Mouse (Mus musculus) liver, embryonic 14.5 days (tissue): ENCODE measurements around the gene Prpf38a. TPM values are rescaled to one million over a fixed set of nuclear protein-coding genes. Genes with fewer than 3 reads are reported as not detected.

Experiments
- ATAC-seq: fragments of 200-750 bp; cut with Nextera tagmentation; 2 replicates; pipeline ENCODE4 v1.8.0; 2017; ENCODE audit warnings: moderate number of reproducible peaks, mild to moderate bottlenecking, moderate library complexity; ENCODE audit not compliant: insufficient read depth
- DNase-seq, 3 experiments: peaks; one replicate each; pipeline ENCODE4 v3.0.0-alpha.2; 2012 to 2013; ENCODE audit warnings: low read depth in 3 of 3, low spot score in 3 of 3
- H3K27ac ChIP-seq: fragments of 300-500 bp; sonication (generic); 2 replicates; pipeline ENCODE4 v1.5.1; 2014; ENCODE audit warnings: moderate library complexity, mild to moderate bottlenecking, control low read depth, inconsistent platforms
- H3K27me3 ChIP-seq: fragments of 300-500 bp; sonication (generic); 2 replicates; pipeline ENCODE4 v1.6.1; 2014; ENCODE audit warnings: mild to moderate bottlenecking, low read length, moderate library complexity; ENCODE audit not compliant: control insufficient read depth, insufficient read depth
- H3K36me3 ChIP-seq: fragments of 300-500 bp; sonication (generic); replicated peaks from 2 replicates; pipeline ENCODE4 v1.6.1; 2014; ENCODE audit warnings: low read depth; ENCODE audit not compliant: control insufficient read depth, insufficient read depth
- H3K4me1 ChIP-seq, 2 experiments: fragments of 200-500 bp in 1 of 2; fragments of 300-500 bp in 1 of 2; sonication (generic) in 1 of 2; replicated peaks; 2 replicates each; pipeline ENCODE4 v1.6.1; 2012 to 2014; ENCODE audit warnings: antibody characterized with exemption in 1 of 2, inconsistent platforms in 1 of 2, low read length in 1 of 2; ENCODE audit not compliant: control insufficient read depth in 2 of 2, insufficient read depth in 2 of 2
- H3K4me2 ChIP-seq: fragments of 300-500 bp; sonication (generic); 2 replicates; pipeline ENCODE4 v1.6.1; 2014; ENCODE audit warnings: low read depth, mild to moderate bottlenecking, control low read depth, moderate library complexity
- H3K4me3 ChIP-seq, 2 experiments: fragments of 200-500 bp in 1 of 2; fragments of 300-500 bp in 1 of 2; sonication (generic) in 1 of 2; 2 replicates each; pipeline ENCODE4 v1.5.1; 2012 to 2014; ENCODE audit warnings: low read depth in 2 of 2, low read length in 2 of 2, mild to moderate bottlenecking in 2 of 2, control low read depth in 1 of 2, inconsistent platforms in 1 of 2, moderate library complexity in 1 of 2; ENCODE audit not compliant: insufficient read depth in 1 of 2
- H3K9ac ChIP-seq: fragments of 300-500 bp; sonication (generic); replicated peaks from 2 replicates; pipeline ENCODE4 v1.6.1; 2014; ENCODE audit warnings: mild to moderate bottlenecking, control low read depth, moderate library complexity
- H3K9me3 ChIP-seq: fragments of 300-500 bp; sonication (generic); 2 replicates; pipeline ENCODE4 v1.6.1; 2016; ENCODE audit warnings: low read length, mixed read lengths; ENCODE audit not compliant: control insufficient read depth
- CTCF ChIP-seq: IDR thresholded peaks from 2 replicates; pipeline ENCODE4 v1.5.1; 2016; ENCODE audit warnings: antibody characterized with exemption, low read depth, control low read depth
- EP300 ChIP-seq: IDR thresholded peaks from 2 replicates; pipeline ENCODE4 v1.6.1; 2016; ENCODE audit warnings: antibody characterized with exemption, low read depth
- WGBS: fragments of 180-500 bp; shearing (Covaris S2); extraction: QIAGEN DNeasy Blood & Tissue Kit; methylation state at CpG from one replicate; pipeline ENCODE4 v1.1.7; 2014; ENCODE audit not compliant: insufficient replicate concordance; 5-methylcytosine and 5-hydroxymethylcytosine counted together
- polyA plus RNA-seq, 2 experiments: library from polyadenylated mRNA; depleted of rRNA in 1 of 2; stranded (reverse) in 1 of 2; unstranded in 1 of 2; fragments of >200 nt; fragmentation: Nextera tagmentation in 1 of 2; extraction: Ambion mirVana in 1 of 2; gene quantifications; 2 replicates each; pipeline versions ENCODE4 v1.2.1 to v1.2.3; 2012 to 2014

The Prpf38a gene
- polyA plus RNA-seq (2012; rRNA removed) (11.0 and 22.7 TPM in 2 replicates), polyA plus RNA-seq (2014; fragmentation: Nextera tagmentation; extraction: Ambion mirVana) (41.8 and 45.1 TPM in 2 replicates)

- H3K36me3 ChIP-seq = peaks cover 23% of the 10 kb centered on the region
- DNase-seq = peak; percentile 96 to 98 (median 97)
- TF ChIP-seq EP300 (no peak; the same call in 1 of the 2 replicates), CTCF (no peak)
- peak within 1 kb of the TSS; percentile 82 to 97 for H3K4me3 ChIP-seq
- ATAC-seq = peak; percentile 97
- H3K27ac ChIP-seq = peak within 1 kb of the TSS; percentile 76
- no peaks in the 10 kb centered on the region for H3K27me3 ChIP-seq
- peaks cover 16 to 18% of the 10 kb centered on the region in 2 experiments for H3K4me1 ChIP-seq
- peak within 1 kb of the TSS; percentile 86 for H3K9ac ChIP-seq
- peak within 1 kb of the TSS; percentile 81 for H3K4me2 ChIP-seq
- H3K9me3 ChIP-seq = no peaks in the 10 kb centered on the region
- under 1% methylated on average over 64 of the region's 64 CpGs for WGBS
Observed at GRCm38 (mm10) chr4:108578840-108579742, at the start of gene Prpf38a, which contains the start of gene Orc1. Gene Prpf38a, minus strand, starts transcription at chr4:108579336. Gene Orc1, plus strand, starts transcription at chr4:108579423.

DNA sequence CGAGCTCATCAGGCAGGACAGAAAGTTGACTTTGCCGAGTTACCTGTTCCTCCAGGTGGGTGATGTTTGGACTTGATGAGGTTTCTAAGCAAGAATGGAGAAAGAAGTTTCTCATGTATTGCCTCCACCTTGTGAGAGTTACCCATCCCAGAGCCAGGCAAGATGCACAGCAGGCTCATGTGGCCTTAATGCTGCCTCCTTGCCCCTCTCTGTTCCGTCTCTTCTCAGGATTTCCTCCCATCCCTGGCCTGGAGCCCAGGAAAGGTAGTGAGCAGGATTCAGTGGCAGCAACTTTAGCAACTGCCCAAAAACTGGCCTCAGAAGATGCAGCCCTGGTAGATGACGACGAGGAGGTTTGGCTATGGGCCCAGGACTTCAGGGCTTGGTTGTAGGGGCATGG, 47.9 kb upstream of the Prpf38a start:
- 74% methylated on average over 5 of the region's 5 CpGs for WGBS
- DNase-seq = no peak
- no peak overlapping the region for H3K4me3 ChIP-seq
- TF ChIP-seq CTCF = no peak
- TF ChIP-seq EP300 = no peak
- no peaks in the 10 kb centered on the region for H3K27me3 ChIP-seq
- H3K36me3 ChIP-seq = peaks cover 18% of the 10 kb centered on the region
- no peaks in the 10 kb centered on the region for H3K4me1 ChIP-seq
- no peak overlapping the region for H3K9ac ChIP-seq
- no peak overlapping the region for H3K4me2 ChIP-seq
- no peak for ATAC-seq
- H3K9me3 ChIP-seq = no peaks in the 10 kb centered on the region
- no peak overlapping the region for H3K27ac ChIP-seq

DNA sequence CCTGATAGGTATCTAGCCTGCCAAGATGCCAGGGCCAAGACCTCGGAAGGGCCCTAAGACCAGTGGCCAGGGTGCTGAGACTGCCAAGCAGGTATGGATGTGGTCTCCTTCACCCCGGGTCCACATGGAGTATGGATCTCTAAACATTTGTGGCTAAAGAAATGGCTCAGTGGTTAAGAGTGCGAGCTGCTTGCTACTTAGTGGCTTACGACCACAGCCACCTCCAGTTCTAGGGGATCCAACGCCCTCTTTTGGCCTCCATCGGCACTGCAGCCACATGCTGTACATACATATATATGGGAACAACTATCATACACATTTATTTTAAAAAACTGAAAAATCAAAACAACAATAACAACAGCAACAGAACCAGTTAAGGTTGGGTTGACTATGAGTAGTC, 42.4 kb upstream of the Prpf38a start:
- ATAC-seq (no peak), DNase-seq (no peak)
- Histone ChIP-seq H3K9me3 (no peaks in the 10 kb centered on the region), H3K4me3 (no peak overlapping the region), H3K27ac (no peak overlapping the region), H3K4me2 (no peak overlapping the region), H3K9ac (no peak overlapping the region), H3K4me1 (peaks cover 5 to 9% of the 10 kb centered on the region in 2 experiments; a peak in 3 of 4 replicates), H3K27me3 (no peaks in the 10 kb centered on the region), H3K36me3 (peaks cover 8% of the 10 kb centered on the region)
- TF ChIP-seq CTCF (peak; percentile 55), EP300 (no peak)
- 83% methylated on average over 6 of the region's 6 CpGs for WGBS

DNA sequence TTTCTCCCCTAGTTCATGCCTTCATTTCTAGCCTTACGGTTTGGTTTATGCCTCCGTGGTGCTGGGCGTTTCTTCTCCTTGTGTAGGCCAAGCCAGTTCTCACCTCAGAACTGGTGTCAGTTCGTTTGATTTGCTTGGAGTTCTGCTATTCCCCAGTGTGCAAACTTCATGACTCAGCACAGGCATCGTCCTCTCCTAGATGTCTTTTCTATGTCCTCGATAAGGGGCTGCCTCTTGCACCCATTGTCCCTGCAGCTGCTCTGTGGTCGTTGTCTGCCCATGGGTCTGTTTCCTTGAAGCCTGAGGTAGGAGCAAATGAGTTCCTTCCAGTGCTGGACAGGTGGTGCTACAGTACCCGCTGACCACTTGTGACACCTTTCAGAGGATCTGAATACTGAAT, 41.4 kb upstream of the Prpf38a start:
- no peaks in the 10 kb centered on the region for H3K9me3 ChIP-seq
- WGBS = 9% methylated on average over 8 of the region's 8 CpGs
- peaks cover 5 to 9% of the 10 kb centered on the region in 2 experiments; a peak in 3 of 4 replicates for H3K4me1 ChIP-seq
- peak overlapping the region; percentile 9 for H3K27ac ChIP-seq
- peak overlapping the region; percentile 83 for H3K4me3 ChIP-seq
- peak overlapping the region; percentile 83 for H3K4me2 ChIP-seq
- ATAC-seq = peak; percentile 3; the same call in 1 of the 2 replicates
- DNase-seq = peak in 1 of 3 experiments; percentile 19
- peaks cover 4% of the 10 kb centered on the region for H3K36me3 ChIP-seq
- TF ChIP-seq CTCF (no peak), EP300 (no peak)
- H3K9ac ChIP-seq = peak overlapping the region; percentile 79
- H3K27me3 ChIP-seq = no peaks in the 10 kb centered on the region
